Mouse (Mus musculus) liver, embryonic 14.5 days (tissue): ENCODE data around the gene Nol3. TPM values are rescaled to one million over a fixed set of nuclear protein-coding genes. Genes with fewer than 3 reads are reported as not detected.

Experiments used
- ATAC-seq: fragments of 200-750 bp; cut with Nextera tagmentation; 2 replicates; pipeline ENCODE4 v1.8.0; 2017; ENCODE audit warnings: moderate number of reproducible peaks, mild to moderate bottlenecking, moderate library complexity; ENCODE audit not compliant: insufficient read depth
- DNase-seq, 3 experiments: peaks; one replicate each; pipeline ENCODE4 v3.0.0-alpha.2; 2012 to 2013; ENCODE audit warnings: low read depth in 3 of 3, low spot score in 3 of 3
- H3K27ac ChIP-seq: fragments of 300-500 bp; sonication (generic); 2 replicates; pipeline ENCODE4 v1.5.1; 2014; ENCODE audit warnings: moderate library complexity, mild to moderate bottlenecking, control low read depth, inconsistent platforms
- H3K27me3 ChIP-seq: fragments of 300-500 bp; sonication (generic); 2 replicates; pipeline ENCODE4 v1.6.1; 2014; ENCODE audit warnings: mild to moderate bottlenecking, low read length, moderate library complexity; ENCODE audit not compliant: control insufficient read depth, insufficient read depth
- H3K36me3 ChIP-seq: fragments of 300-500 bp; sonication (generic); replicated peaks from 2 replicates; pipeline ENCODE4 v1.6.1; 2014; ENCODE audit warnings: low read depth; ENCODE audit not compliant: control insufficient read depth, insufficient read depth
- H3K4me1 ChIP-seq, 2 experiments: fragments of 200-500 bp in 1 of 2; fragments of 300-500 bp in 1 of 2; sonication (generic) in 1 of 2; replicated peaks; 2 replicates each; pipeline ENCODE4 v1.6.1; 2012 to 2014; ENCODE audit warnings: antibody characterized with exemption in 1 of 2, inconsistent platforms in 1 of 2, low read length in 1 of 2; ENCODE audit not compliant: control insufficient read depth in 2 of 2, insufficient read depth in 2 of 2
- H3K4me2 ChIP-seq: fragments of 300-500 bp; sonication (generic); 2 replicates; pipeline ENCODE4 v1.6.1; 2014; ENCODE audit warnings: low read depth, mild to moderate bottlenecking, control low read depth, moderate library complexity
- H3K4me3 ChIP-seq, 2 experiments: fragments of 200-500 bp in 1 of 2; fragments of 300-500 bp in 1 of 2; sonication (generic) in 1 of 2; 2 replicates each; pipeline ENCODE4 v1.5.1; 2012 to 2014; ENCODE audit warnings: low read depth in 2 of 2, low read length in 2 of 2, mild to moderate bottlenecking in 2 of 2, control low read depth in 1 of 2, inconsistent platforms in 1 of 2, moderate library complexity in 1 of 2; ENCODE audit not compliant: insufficient read depth in 1 of 2
- H3K9ac ChIP-seq: fragments of 300-500 bp; sonication (generic); replicated peaks from 2 replicates; pipeline ENCODE4 v1.6.1; 2014; ENCODE audit warnings: mild to moderate bottlenecking, control low read depth, moderate library complexity
- H3K9me3 ChIP-seq: fragments of 300-500 bp; sonication (generic); 2 replicates; pipeline ENCODE4 v1.6.1; 2016; ENCODE audit warnings: low read length, mixed read lengths; ENCODE audit not compliant: control insufficient read depth
- CTCF ChIP-seq: IDR thresholded peaks from 2 replicates; pipeline ENCODE4 v1.5.1; 2016; ENCODE audit warnings: antibody characterized with exemption, low read depth, control low read depth
- EP300 ChIP-seq: IDR thresholded peaks from 2 replicates; pipeline ENCODE4 v1.6.1; 2016; ENCODE audit warnings: antibody characterized with exemption, low read depth
- whole genome bisulfite sequencing: fragments of 180-500 bp; shearing (Covaris S2); extraction: QIAGEN DNeasy Blood & Tissue Kit; methylation state at CpG from one replicate; pipeline ENCODE4 v1.1.7; 2014; ENCODE audit not compliant: insufficient replicate concordance; 5-methylcytosine and 5-hydroxymethylcytosine counted together
- microRNA counts: library from miRNA; unstranded; fragments of <30 nt; microRNA quantifications from one replicate; lab custom pipeline; 2016
- microRNA-seq: library from miRNA; unstranded; fragments of <30 nt; microRNA quantifications from one replicate; pipeline ENCODE4, GENCODE M21; 2016
- polyA plus RNA-seq, 2 experiments: library from polyadenylated mRNA; depleted of rRNA in 1 of 2; stranded (reverse) in 1 of 2; unstranded in 1 of 2; fragments of >200 nt; fragmentation: Nextera tagmentation in 1 of 2; extraction: Ambion mirVana in 1 of 2; gene quantifications; 2 replicates each; pipeline versions ENCODE4 v1.2.1 to v1.2.3; 2012 to 2014

The Nol3 gene
- polyA plus RNA-seq, 2 experiments: 0.02 TPM; not detected in 1

DNA sequence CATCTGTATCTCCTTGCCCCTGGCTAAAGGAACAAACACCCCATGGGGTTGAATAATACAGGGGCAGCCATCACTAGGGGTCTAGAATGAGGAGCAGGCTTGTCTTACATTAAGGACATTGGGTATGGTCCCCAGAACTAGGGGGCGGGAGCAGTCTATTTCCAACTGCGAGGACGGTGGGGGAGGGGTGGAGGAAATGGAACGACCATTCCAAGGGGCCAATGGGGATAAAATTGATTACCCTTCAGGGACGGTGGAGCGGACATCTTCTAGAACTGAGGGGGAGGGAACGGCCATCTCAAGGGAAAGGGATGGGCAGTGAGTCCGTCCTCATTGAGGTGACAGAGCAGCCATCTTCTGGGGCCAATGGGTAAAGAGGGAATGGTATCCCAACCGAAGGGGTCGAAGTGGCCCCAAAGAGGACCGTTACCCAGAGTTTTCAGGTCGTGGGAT lies 49.7 kb downstream of the Nol3 start:
- no peaks in the 10 kb centered on the region for H3K9me3 ChIP-seq
- no peak for DNase-seq
- H3K4me2 ChIP-seq: peak overlapping the region; percentile 89
- ATAC-seq: peak; percentile 17
- under 1% methylated on average over 12 of the region's 12 CpGs for WGBS
- peaks cover 27% of the 10 kb centered on the region for H3K36me3 ChIP-seq
- H3K27me3 ChIP-seq: no peaks in the 10 kb centered on the region
- H3K27ac ChIP-seq: peak overlapping the region; percentile 98
- no peak for TF ChIP-seq CTCF
- no peak for TF ChIP-seq EP300
- H3K9ac ChIP-seq: peak overlapping the region; percentile 80
- peaks cover 35 to 39% of the 10 kb centered on the region in 2 experiments for H3K4me1 ChIP-seq
- H3K4me3 ChIP-seq: peak overlapping the region; percentile 75 to 94

DNA sequence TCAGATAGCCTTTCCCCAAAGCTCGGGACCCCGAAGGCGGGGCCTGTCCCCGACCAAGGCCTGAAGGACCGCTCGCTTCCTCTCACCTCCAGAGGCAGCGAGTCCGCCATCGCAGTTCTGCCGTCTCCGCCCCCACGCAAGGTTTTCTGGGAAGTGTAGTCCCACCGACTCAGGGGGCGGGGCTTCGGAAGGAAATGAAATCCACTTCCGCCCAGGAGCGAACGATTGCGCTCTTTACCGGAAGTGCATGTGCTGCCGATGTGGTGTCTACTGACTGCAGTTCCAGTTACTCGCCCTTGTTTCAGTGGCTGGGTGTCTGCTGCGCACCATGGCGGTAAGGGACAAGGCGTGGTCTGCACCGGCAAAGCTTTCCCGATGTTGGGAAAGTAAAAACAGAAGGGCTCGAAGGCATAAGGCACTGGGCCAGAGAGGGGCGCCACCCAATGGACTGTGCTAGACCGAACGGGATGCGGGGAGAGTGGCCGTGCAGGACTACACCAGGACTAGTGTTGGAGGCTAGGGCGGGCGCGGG lies 50.3 kb downstream of the Nol3 start, which contains the start of the genes Lrrc29 and Tmem208:
Lrrc29 (minus strand) TSS at position 138 of the 532 bp plus-strand sequence.
Tmem208 (plus strand) TSS at position 214 of the 532 bp plus-strand sequence.
- Histone ChIP-seq H3K4me2 (peak within 1 kb of the TSS; percentile 93), H3K9ac (peak within 1 kb of the TSS; percentile 83), H3K27me3 (no peaks in the 10 kb centered on the region), H3K9me3 (no peaks in the 10 kb centered on the region), H3K4me3 (peak within 1 kb of the TSS; percentile 75 to 94), H3K36me3 (peaks cover 30% of the 10 kb centered on the region), H3K4me1 (peaks cover 34 to 38% of the 10 kb centered on the region in 2 experiments), H3K27ac (peak within 1 kb of the TSS; percentile 98)
- ATAC-seq: peak; percentile 77
- under 1% methylated on average over 36 of the region's 36 CpGs for WGBS
- peak; percentile 96 for DNase-seq
- peak; percentile 81 for TF ChIP-seq CTCF
- TF ChIP-seq EP300: no peak

DNA sequence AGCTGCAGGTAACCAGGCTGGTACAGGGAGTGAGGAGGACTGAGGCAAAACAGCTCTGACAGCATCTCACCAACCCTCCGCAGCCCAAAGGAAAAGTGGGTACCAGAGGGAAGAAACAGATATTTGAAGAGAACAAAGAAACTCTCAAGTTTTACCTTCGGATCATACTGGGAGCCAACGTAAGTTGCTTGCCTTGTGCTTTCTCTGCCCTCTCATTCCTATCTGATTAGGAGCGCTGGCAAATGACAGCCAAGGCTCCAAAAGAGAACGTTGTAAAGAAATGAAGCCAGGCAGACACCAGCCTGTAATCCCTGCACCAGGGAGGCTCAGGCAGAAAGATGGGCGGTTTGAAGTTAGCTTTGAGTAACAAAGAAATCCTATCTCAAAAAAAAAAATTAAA lies 51.0 kb downstream of the Nol3 start:
- 18% methylated on average over 6 of the region's 6 CpGs for WGBS
- TF ChIP-seq EP300 (no peak), CTCF (no peak)
- no peak for ATAC-seq

DNA sequence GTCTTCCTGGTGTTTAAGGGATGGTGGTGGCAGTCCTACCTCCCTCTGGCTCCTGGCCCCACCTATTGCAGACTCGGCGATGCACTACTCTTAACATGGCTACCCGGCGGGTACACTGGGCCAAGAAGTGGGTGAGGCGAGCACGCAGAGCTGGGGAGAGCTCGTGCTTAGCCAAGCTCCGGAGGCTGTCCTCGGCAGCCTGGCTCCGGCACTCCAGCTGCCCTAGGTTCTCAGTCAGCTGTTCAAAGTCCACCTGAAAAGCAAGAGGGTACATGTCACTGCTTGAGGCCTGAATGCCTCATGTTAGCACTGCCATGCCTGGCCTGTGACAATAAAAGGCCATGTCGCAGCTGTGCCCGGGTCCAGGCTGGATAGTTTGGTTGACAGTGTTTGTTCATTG lies 54.4 kb downstream of the Nol3 start:
- Histone ChIP-seq H3K4me2 (no peak overlapping the region), H3K27me3 (no peaks in the 10 kb centered on the region), H3K9me3 (no peaks in the 10 kb centered on the region), H3K27ac (no peak overlapping the region), H3K36me3 (peaks cover 28% of the 10 kb centered on the region), H3K4me3 (no peak overlapping the region), H3K9ac (no peak overlapping the region), H3K4me1 (peaks cover under 1 to 6% of the 10 kb centered on the region in 2 experiments)
- ATAC-seq (no peak), DNase-seq (no peak)
- no peak for TF ChIP-seq CTCF
- no peak for TF ChIP-seq EP300
- 89% methylated on average over 12 of the region's 12 CpGs for WGBS

More for the DNA sequence above, 51.0 kb downstream of the Nol3 start:
- DNase-seq: no peak
- H3K9me3 ChIP-seq: no peaks in the 10 kb centered on the region
- H3K27me3 ChIP-seq: no peaks in the 10 kb centered on the region
- H3K4me2 ChIP-seq: peak overlapping the region; percentile 93
- H3K36me3 ChIP-seq: peaks cover 29% of the 10 kb centered on the region
- peaks cover 31 to 32% of the 10 kb centered on the region in 2 experiments for H3K4me1 ChIP-seq
- H3K4me3 ChIP-seq: peak overlapping the region; percentile 75 to 94
- H3K27ac ChIP-seq: peak overlapping the region; percentile 79
- H3K9ac ChIP-seq: peak overlapping the region; percentile 83

DNA sequence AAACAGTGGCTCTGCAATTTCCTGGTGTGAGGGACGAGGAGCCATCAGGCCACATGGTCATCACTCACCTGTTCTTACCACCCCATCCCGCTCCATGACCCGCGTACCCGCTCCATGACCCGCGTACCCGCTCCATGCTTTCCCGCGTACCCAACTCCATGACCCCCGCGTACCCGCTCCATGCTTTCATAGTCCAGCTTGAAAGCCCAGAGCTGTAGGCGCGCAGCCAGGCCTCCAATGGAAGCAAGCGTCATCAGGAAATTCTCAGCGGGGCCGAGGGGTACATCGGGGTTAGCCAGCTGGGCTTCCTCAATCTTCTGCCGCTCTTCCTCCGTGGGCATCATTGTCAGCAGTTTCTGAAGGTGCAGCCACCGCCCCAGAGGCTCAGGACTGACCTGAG lies 55.5 kb downstream of the Nol3 start:
- TF ChIP-seq CTCF: no peak
- TF ChIP-seq EP300: no peak
- DNase-seq (no peak), ATAC-seq (no peak)
- WGBS: 93% methylated on average over 22 of the region's 22 CpGs
- no peaks in the 10 kb centered on the region for H3K9me3 ChIP-seq
- H3K27ac ChIP-seq: no peak overlapping the region
- peaks cover 0 to 3% of the 10 kb centered on the region in 2 experiments; a peak in 2 of 4 replicates for H3K4me1 ChIP-seq
- H3K4me3 ChIP-seq: no peak overlapping the region
- no peak overlapping the region for H3K9ac ChIP-seq
- no peak overlapping the region for H3K4me2 ChIP-seq
- H3K36me3 ChIP-seq: peaks cover 28% of the 10 kb centered on the region
- H3K27me3 ChIP-seq: no peaks in the 10 kb centered on the region

MicroRNAs within 50 kb of the gene (microRNA counts, 519-probe panel; counts per million panel counts)
- microRNA mmu-miR-328 (lab: Ali Mortazavi, UCI): 69.9 counts per million

Small RNA genes lying within 50 kb of the gene (microRNA-seq; reads per million reads assigned to microRNA genes)
- gene Gm27320 (not detected), gene Mir328 (373 reads per million, percentile 62 among the genes with 10 or more reads in this experiment)

Other genes starting within 250 kb of the Nol3 start
- 0.18 and 0.22 TPM in 2 replicates for gene Ces3a, start 227.5 kb upstream of the Nol3 start, polyA plus RNA-seq (2012; rRNA removed)
- 0.14 and 0.23 TPM in 2 replicates for gene Ces3a, start 227.5 kb upstream of the Nol3 start, polyA plus RNA-seq (2014; fragmentation: Nextera tagmentation; extraction: Ambion mirVana)
- gene Ces3b, start 192.4 kb upstream of the Nol3 start, polyA plus RNA-seq (2012; rRNA removed): not detected in 2 replicates
- gene Ces3b, start 192.4 kb upstream of the Nol3 start, polyA plus RNA-seq (2014; fragmentation: Nextera tagmentation; extraction: Ambion mirVana): not detected in 2 replicates
- gene Ces4a, start 144.3 kb upstream of the Nol3 start, polyA plus RNA-seq (2012; rRNA removed): not detected in 2 replicates
- gene Ces4a, start 144.3 kb upstream of the Nol3 start, polyA plus RNA-seq (2014; fragmentation: Nextera tagmentation; extraction: Ambion mirVana): not detected in 2 replicates
- 3.6 and 5.8 TPM in 2 replicates for gene Cbfb, start 105.5 kb upstream of the Nol3 start, polyA plus RNA-seq (2012; rRNA removed)
- 7.5 and 7.8 TPM in 2 replicates for gene Cbfb, start 105.5 kb upstream of the Nol3 start, polyA plus RNA-seq (2014; fragmentation: Nextera tagmentation; extraction: Ambion mirVana)
- 10.7 and 11.9 TPM in 2 replicates for gene D230025D16Rik, start 51.0 kb upstream of the Nol3 start, polyA plus RNA-seq (2012; rRNA removed)
- 14.7 and 16.7 TPM in 2 replicates for gene D230025D16Rik, start 51.0 kb upstream of the Nol3 start, polyA plus RNA-seq (2014; fragmentation: Nextera tagmentation; extraction: Ambion mirVana)
- gene B3gnt9, start 21.0 kb upstream of the Nol3 start, polyA plus RNA-seq (2012; rRNA removed): 1.6 and 1.7 TPM in 2 replicates
- 2.3 and 3.1 TPM in 2 replicates for gene B3gnt9, start 21.0 kb upstream of the Nol3 start, polyA plus RNA-seq (2014; fragmentation: Nextera tagmentation; extraction: Ambion mirVana)
- gene Tradd, start 11.5 kb upstream of the Nol3 start, polyA plus RNA-seq (2012; rRNA removed): 5.5 and 6.0 TPM in 2 replicates
- gene Tradd, start 11.5 kb upstream of the Nol3 start, polyA plus RNA-seq (2014; fragmentation: Nextera tagmentation; extraction: Ambion mirVana): 11.5 and 15.8 TPM in 2 replicates
- 1.0 and 1.3 TPM in 2 replicates for gene Fbxl8, start 11.5 kb upstream of the Nol3 start, polyA plus RNA-seq (2012; rRNA removed)
- 0.75 and 0.83 TPM in 2 replicates for gene Fbxl8, start 11.5 kb upstream of the Nol3 start, polyA plus RNA-seq (2014; fragmentation: Nextera tagmentation; extraction: Ambion mirVana)
- gene Hsf4, start 6.3 kb upstream of the Nol3 start, polyA plus RNA-seq (2012; rRNA removed): 0.03 TPM in 1 of 2 replicates, not detected in the other
- gene Hsf4, start 6.3 kb upstream of the Nol3 start, polyA plus RNA-seq (2014; fragmentation: Nextera tagmentation; extraction: Ambion mirVana): 0.08 TPM in 1 of 2 replicates, not detected in the other
- 1.3 and 1.6 TPM in 2 replicates for gene 4931428F04Rik, start 13.7 kb downstream of the Nol3 start, polyA plus RNA-seq (2012; rRNA removed)
- gene 4931428F04Rik, start 13.7 kb downstream of the Nol3 start, polyA plus RNA-seq (2014; fragmentation: Nextera tagmentation; extraction: Ambion mirVana): 0.48 and 0.62 TPM in 2 replicates
- 6.2 and 6.5 TPM in 2 replicates for gene Exoc3l, start 20.0 kb downstream of the Nol3 start, polyA plus RNA-seq (2012; rRNA removed)
- gene Exoc3l, start 20.0 kb downstream of the Nol3 start, polyA plus RNA-seq (2014; fragmentation: Nextera tagmentation; extraction: Ambion mirVana): 4.5 and 4.7 TPM in 2 replicates
- gene E2f4, start 21.5 kb downstream of the Nol3 start, polyA plus RNA-seq (2012; rRNA removed): 275 and 297 TPM in 2 replicates
- gene E2f4, start 21.5 kb downstream of the Nol3 start, polyA plus RNA-seq (2014; fragmentation: Nextera tagmentation; extraction: Ambion mirVana): 206 and 227 TPM in 2 replicates
- 3.6 and 4.2 TPM in 2 replicates for gene Elmo3, start 29.5 kb downstream of the Nol3 start, polyA plus RNA-seq (2012; rRNA removed)
- 2.5 and 2.8 TPM in 2 replicates for gene Elmo3, start 29.5 kb downstream of the Nol3 start, polyA plus RNA-seq (2014; fragmentation: Nextera tagmentation; extraction: Ambion mirVana)
- 10.4 and 12.1 TPM in 2 replicates for gene Lrrc29, start 50.1 kb downstream of the Nol3 start, polyA plus RNA-seq (2012; rRNA removed)
- gene Lrrc29, start 50.1 kb downstream of the Nol3 start, polyA plus RNA-seq (2014; fragmentation: Nextera tagmentation; extraction: Ambion mirVana): 9.1 and 11.4 TPM in 2 replicates
- 59.1 and 66.5 TPM in 2 replicates for gene Tmem208, start 50.2 kb downstream of the Nol3 start, polyA plus RNA-seq (2012; rRNA removed)
- 103 and 107 TPM in 2 replicates for gene Tmem208, start 50.2 kb downstream of the Nol3 start, polyA plus RNA-seq (2014; fragmentation: Nextera tagmentation; extraction: Ambion mirVana)
- 3.4 and 4.4 TPM in 2 replicates for gene Fhod1, start 71.8 kb downstream of the Nol3 start, polyA plus RNA-seq (2012; rRNA removed)
- 0.42 and 0.82 TPM in 2 replicates for gene Fhod1, start 71.8 kb downstream of the Nol3 start, polyA plus RNA-seq (2014; fragmentation: Nextera tagmentation; extraction: Ambion mirVana)
- gene Slc9a5, start 72.7 kb downstream of the Nol3 start, polyA plus RNA-seq (2012; rRNA removed): 0.87 and 0.90 TPM in 2 replicates
- gene Slc9a5, start 72.7 kb downstream of the Nol3 start, polyA plus RNA-seq (2014; fragmentation: Nextera tagmentation; extraction: Ambion mirVana): 0.08 and 0.14 TPM in 2 replicates
- gene Plekhg4, start 97.1 kb downstream of the Nol3 start, polyA plus RNA-seq (2012; rRNA removed): 0.08 TPM in 2 replicates
- 0.06 TPM in 2 replicates for gene Plekhg4, start 97.1 kb downstream of the Nol3 start, polyA plus RNA-seq (2014; fragmentation: Nextera tagmentation; extraction: Ambion mirVana)
- not detected in 2 replicates for gene Kctd19, start 137.4 kb downstream of the Nol3 start, polyA plus RNA-seq (2012; rRNA removed)
- not detected in 2 replicates for gene Kctd19, start 137.4 kb downstream of the Nol3 start, polyA plus RNA-seq (2014; fragmentation: Nextera tagmentation; extraction: Ambion mirVana)
- gene Lrrc36, start 137.4 kb downstream of the Nol3 start, polyA plus RNA-seq (2012; rRNA removed): 0.04 and 0.09 TPM in 2 replicates
- gene Lrrc36, start 137.4 kb downstream of the Nol3 start, polyA plus RNA-seq (2014; fragmentation: Nextera tagmentation; extraction: Ambion mirVana): 0.08 and 0.10 TPM in 2 replicates
- 0.49 and 0.60 TPM in 2 replicates for gene Tppp3, start 195.4 kb downstream of the Nol3 start, polyA plus RNA-seq (2012; rRNA removed)
- 0.49 and 0.63 TPM in 2 replicates for gene Tppp3, start 195.4 kb downstream of the Nol3 start, polyA plus RNA-seq (2014; fragmentation: Nextera tagmentation; extraction: Ambion mirVana)
- 2.2 and 2.4 TPM in 2 replicates for gene Zdhhc1, start 220.8 kb downstream of the Nol3 start, polyA plus RNA-seq (2012; rRNA removed)
- 0.90 and 1.2 TPM in 2 replicates for gene Zdhhc1, start 220.8 kb downstream of the Nol3 start, polyA plus RNA-seq (2014; fragmentation: Nextera tagmentation; extraction: Ambion mirVana)
- 1.1 TPM in 2 replicates for gene Hsd11b2, start 242.6 kb downstream of the Nol3 start, polyA plus RNA-seq (2012; rRNA removed)
- gene Hsd11b2, start 242.6 kb downstream of the Nol3 start, polyA plus RNA-seq (2014; fragmentation: Nextera tagmentation; extraction: Ambion mirVana): 0.42 and 0.99 TPM in 2 replicates